Mouse (Mus musculus) frontal cortex, postnatal 14 days (tissue): Measurements from ENCODE around the gene Prr5.
A peak's percentile ranks its signal among the peaks of the same experiment; 100 is the strongest.
"Not testable (repeated sequence)": the region's sequence is repeated elsewhere in the genome, so short reads cannot be mapped to it uniquely, and the experiment has no call there.

ENCODE experiments used
- DNase-seq, 2 experiments: peaks; one replicate each; pipeline ENCODE4 v3.0.0; 2022; ENCODE audit warnings: low spot score in 2 of 2

The Prr5 gene

DNA sequence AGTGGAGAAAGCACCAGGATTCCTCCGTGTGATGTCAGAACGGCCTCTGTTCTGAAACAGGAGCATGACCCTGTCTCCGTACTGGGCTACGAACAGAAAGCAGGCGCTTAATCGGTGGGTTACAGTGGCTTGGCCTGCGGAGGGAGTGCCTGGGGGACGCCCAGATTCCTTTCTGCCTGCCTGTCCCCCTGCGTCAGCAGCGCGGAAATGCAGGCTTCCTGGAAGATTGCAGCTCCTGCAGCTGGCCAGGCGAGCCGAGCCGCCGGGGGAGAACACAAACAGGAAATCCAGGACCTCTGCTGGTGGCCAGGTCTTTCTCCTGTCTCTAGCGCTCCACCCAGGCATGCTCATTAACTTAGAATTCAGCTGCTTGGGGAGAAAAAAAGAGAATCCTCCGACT lies 45.3 kb downstream of the Prr5 start:
- no peak for DNase-seq

DNA sequence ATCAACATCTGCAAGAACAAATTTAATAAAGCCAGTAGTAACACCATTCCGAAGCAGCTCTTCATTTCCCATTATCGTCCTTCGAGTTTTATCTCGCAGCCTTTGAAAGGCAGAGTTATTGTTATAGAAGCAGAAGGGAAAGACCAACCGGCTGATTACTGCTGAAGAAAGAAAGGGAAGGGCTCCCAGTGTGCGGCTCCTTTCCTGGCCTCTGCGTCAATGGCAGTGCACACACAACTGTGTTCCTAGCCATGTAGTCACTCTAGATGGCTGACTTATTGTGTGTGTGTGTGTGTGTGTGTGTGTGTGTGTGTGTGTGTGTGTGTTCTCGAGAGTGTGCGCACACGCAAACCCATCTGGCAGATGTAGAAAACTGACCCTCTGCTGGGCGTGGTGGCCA lies 45.7 kb downstream of the Prr5 start:
- DNase-seq = no peak

DNA sequence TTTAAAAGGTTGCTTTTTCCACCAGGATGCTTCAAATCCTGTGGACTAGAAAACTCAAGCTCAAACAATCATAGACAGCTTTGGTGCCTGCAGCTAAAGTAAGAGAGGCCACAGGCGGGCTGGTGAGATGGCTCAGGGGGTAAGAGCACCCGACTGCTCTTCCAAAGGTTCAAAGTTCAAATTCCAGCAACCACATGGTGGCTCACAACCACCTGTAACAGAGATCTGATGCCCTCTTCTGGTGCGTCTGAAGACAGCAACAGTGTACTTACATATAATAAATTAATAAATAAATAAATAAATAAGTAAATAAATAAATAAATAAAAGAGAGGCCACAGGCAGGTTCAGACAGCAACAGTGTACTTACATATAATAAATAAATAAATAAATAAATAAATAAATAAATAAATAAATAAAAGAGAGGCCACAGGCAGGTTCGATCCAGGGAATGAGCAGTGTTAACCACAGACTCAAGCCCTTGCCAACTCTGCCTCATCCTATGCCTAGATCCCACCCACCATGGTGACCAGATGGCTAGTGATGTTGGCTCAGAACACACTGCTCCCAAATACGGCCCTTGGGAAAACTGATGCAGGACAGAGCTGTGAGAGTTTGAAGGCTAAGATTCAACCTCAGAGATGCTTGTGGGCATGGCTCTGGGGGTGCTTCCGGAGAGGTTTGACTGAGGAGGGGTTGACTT lies 48.3 kb downstream of the Prr5 start:
- not testable (repeated sequence) for DNase-seq

DNA sequence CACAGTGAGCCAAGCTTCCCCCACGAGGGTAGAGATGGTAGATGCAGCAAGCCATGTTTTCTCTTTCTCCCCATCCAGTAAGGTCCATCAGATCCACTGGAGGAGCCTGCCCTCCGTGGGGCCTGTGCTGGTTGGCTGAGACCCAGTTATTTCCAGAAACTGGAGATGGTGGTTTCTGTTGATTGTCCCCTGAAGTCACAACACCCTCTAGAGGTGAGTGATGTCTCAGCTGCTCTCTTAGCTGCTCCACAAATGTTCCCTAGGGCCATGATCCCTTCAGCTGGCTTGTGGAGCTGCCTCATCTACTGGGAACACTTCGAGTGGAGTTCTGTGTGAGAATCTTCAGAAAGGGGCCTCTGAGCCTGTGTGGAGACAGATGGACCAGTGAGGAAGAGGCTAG lies 49.4 kb downstream of the Prr5 start:
- DNase-seq = no peak

DNA sequence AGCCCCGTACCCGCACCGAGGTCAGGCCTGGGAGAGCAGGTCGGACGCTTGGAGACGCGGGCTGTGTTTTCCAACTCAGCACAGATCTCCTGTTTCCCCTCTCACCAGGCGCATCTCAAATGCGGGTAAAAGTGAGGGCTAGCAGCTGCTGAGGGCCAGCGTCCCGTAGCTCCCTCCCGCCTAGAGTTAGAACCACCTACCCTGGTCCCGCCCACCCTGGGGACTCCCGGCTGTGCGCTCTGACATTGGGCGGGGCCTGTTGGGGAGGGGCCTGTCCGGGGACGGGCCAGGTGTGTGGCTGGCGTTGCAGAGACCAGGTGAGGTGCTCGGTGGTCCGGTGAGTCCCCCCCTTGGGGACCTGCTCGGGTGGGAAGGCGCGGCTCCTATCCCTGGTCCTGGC lies 50.4 kb downstream of the Prr5 start, which contains the start of gene Arhgap8:
Gene Arhgap8, plus strand, starts transcription at position 262 of the 400 bp plus-strand sequence.
- DNase-seq = no peak

DNA sequence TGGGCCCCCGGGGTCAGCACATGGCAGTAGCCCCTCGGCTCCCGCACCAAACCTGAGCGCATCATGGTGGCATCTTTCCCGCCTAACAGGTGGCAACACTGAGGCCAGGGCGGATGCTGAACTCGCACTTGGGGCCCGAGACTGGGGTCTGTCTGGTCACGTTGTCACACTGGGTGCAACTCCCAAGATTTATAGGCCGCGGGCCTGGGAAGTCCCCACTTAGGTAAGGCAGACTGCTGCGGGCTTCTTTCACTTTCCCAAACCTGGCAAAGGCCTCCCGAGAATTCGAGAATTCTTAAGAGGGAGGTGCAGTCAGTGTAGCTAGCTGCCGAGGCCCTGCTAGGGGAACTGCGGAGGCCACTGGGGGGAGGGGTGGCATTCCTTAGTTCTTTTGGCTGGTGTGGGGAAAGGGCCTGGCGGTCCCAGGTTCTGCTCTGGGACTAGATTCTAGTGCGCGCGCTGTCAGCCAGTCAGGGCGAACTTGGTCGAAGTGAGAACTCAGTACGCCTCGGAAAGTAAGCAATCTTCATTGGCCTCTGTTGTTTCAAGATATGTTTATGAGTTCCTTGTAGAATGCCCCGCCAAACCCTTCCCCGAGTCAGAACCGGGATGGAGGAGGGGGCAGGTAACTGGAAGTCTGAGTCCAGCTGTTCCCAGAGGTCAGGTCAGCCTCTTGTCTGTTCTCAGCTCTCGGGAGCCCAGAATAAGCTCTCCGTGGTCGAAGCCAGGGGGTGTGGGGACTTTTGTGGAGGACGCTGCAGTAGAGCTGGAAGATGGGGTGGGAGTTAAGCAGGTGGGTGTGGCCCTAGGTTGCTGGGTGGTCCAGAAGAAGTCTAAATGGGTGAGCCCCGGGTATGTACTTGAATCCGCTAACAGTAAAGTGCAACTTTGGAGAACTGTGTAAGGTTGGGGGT lies 51.1 kb downstream of the Prr5 start:
- DNase-seq = no peak

DNA sequence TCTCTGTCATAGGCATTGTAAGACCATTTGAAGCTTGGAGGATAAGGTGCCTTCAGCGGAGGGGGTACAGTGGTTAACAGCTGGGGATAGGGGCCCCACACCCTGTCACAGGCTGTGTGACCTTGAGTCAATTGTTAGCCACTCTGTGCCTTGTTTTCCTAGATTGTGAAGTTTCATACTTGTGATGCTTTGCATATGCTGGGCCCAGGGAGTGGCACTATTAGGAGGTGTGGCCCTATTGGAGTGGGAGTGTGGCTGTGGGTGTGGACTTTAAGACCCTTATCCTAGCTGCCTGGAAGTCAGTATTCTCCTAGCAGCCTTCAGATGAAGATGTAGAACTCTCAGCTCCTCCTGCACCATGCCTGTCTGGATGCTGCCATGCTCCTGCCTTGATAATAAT lies 54.2 kb downstream of the Prr5 start:
- not testable (repeated sequence) for DNase-seq

DNA sequence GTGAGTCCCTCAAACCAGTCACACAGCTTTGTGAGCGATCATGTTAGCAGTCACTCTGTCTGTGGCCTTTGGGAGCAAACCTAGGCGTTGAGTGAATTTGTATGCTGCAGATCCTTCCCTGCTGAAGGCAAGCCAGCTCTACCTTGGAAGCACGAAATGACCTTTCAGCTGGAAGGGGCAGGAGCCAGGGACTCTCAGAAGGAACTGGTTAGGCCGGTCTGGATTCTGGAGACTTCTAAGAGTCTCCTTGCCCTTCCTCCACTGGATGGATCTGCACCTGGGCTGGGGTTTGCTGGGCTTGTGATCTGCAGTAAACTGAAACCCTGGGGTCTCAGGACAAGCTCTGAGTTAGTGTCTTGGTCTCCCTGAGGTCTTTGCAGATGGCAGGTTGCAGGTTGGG lies 54.8 kb downstream of the Prr5 start:
- DNase-seq = no peak

DNA sequence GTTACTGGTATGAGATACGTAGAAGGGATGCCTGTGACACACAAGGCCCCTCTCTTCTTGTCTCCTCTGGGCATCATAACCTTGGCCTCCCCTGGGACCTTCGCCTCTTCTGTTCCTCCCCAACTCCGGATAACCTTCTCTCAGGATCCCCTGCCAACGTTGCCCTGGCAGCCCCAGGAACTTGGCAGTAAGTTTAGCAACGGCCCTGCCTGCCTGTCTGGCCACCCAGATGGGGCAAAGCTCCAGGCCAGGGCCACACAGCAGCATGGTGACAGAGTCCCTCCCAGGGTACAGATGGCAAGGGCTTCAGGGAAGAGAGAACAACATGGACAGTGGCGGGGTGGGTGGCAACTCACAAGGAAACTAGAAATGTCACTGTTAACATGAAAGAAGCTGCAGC lies 60.3 kb downstream of the Prr5 start:
- DNase-seq = peak in 1 of 2 experiments; percentile 29

DNA sequence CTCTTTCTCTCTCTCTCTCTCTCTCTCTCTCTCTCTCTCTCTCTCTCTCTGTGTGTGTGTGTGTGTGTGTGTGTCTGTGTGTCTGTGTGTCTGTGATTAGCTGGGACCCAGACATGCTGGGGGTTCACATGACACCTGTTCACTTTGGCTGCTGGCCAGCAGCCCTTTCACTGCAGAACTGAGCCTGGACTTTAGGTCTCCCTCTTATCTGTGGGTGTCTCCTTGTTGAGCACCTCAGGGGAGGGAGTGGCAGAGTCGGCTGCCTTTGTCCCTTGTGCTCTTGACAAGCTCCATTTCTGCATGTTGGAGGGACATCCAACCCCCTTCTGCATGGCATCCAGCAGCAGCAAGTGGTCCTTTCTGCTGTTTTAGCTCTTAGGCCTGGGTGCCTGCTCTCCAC lies 61.5 kb downstream of the Prr5 start:
- DNase-seq = no peak

DNA sequence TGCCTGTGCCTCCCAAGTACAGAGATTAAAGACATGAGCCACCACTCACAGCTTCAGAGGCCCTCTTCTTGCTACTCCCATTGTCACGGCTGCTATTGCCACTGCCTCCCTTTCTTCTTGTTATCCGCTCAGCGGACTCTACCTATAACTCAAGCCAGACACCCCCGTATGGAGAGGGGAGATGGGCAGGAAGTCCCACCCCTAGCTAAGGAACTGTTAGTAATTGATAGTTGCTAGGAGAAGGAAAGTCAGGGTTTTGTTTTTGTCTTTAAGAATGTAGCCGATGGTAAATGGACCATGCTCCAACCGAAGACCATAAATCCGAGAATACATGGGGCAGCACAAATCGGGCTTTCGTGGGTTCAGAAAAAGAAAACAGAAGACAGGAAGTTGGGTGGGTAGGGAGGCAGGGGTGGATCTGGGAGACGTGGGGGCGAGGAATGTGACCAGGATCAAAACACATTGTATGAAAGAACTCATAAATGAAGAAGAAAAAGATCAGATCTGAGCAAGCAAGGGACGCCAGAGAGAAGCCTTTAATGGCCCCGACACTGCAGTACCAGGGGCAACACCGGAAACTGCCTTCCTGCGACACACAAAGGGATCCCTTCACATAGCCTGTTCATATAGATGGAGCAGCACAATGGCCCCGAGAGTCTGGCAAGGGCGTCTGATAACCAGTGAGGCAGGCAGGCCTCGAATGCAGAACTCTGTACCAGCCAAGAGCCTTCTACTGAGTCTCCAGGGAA lies 62.4 kb downstream of the Prr5 start:
- no peak for DNase-seq

DNA sequence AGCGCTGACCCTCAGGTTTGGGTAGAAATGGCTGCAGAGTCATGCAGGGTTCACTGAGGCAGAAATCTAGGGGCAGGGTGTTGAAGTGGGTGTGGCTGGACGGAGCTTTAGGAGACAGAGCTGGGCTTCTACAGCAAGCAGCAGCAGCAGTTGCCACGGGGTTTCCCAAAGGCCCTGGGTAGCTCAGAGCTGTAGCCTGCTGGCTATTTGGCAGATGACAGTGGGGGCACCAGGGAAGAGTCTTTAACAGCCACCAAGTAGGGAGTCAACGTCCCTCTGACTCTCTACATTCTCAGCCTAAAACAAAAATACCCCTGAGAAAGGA lies 63.0 kb downstream of the Prr5 start:
- no peak for DNase-seq

DNA sequence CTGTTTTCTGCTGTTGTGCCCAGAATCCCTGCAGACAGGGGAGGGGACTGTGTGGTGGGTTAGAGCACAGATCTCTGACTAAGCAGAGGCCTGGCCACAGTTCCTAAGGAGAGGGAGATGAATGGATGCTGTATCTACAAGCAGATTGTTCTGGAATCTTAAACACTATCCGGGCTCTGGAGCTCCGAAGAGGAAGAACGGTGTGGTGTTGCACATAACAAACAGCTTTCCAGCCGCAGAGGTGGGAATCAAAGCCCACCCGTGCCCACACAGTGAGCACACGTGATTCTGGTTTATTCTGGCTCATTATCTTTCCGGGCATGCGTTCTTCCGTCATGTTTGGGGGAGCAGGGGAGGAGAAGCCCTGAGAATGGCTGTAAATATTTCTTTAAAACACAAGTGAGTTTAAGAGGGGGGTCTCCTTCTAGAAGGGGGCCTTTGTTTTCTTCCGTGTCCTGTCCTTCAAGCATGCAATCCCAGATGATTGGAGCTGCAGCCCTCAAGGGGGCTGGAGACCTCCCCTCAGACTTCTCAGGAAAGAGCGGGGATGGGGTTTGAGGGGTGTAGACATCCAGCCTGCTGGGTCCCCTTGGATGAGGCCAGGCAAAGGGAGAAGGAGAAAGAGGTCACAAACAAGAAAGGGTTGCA lies 67.0 kb downstream of the Prr5 start:
- no peak for DNase-seq

DNA sequence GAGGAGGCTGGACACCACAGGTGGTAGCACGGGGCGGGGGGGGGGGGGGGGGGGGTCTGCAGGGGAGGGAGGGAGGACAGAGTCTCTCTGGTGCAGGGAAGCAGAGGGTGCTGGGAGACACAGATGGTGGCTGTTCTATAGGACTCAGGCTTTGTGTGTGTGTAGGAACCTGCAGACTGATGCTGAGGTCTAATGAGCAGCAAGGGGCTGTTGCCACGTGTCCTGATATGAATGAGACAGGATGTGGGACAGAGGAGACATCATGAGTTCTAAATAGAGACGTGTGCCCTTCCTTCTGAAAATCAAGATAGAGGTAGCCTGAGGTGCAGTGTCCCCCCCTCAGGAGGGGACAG lies 67.5 kb downstream of the Prr5 start:
- no peak for DNase-seq

DNA sequence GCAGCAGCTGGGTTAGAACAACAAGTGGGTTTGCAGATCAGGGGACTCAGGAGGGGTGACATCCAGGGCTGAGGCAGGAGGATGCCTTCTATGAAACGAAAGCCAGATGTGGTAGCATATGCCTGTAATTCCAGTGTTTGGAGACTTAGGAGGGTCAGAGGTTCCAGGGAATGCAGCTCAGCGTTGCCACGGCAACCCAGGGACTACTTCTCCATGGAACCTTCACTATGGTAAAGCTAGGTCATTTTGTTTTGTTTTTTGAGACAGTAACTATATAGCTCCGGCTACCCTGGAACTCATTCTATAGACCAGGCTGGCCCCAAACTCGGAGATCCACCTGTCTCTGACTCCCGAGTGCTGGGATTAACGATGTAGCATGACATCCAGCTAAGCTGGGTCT lies 68.8 kb downstream of the Prr5 start:
- no peak for DNase-seq

DNA sequence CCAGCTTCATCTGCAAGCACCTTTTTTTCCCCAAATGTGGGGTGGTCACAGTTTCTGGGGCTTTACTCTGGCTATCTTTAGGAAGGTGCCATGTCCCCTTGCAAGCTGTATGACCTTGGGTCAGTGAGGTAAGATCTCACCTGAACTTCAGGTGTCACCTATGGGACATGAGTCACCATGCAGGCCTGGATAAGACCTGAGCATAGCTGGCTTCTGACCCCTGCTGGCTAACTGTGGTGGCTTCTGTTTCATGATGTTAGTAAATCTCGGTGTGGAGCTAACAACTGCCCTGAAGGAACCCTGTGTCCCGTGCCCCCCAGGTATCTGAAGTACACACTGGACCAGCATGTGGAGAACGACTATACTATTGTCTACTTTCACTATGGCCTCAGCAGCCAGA lies 72.2 kb downstream of the Prr5 start:
- DNase-seq = no peak

DNA sequence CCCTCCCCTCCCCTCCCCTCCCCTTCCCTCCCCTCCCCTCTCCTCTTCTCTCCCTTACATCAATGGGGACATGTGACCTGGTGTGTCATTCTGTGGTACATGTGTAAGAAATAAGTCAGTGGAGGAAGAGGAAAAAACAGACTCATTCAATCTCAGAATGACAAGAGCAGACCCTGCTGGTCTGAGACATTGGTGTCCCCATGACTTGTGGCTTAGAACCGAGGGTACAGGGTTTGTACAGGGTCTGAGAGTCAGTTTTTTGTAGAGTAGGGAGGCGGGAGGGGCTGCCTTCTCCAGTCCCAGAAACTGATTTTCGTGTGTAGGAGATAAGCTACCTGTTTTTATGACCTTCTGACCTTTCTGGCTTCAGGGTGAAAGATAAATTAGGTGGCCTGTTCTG lies 73.9 kb downstream of the Prr5 start:
- no peak for DNase-seq

DNA sequence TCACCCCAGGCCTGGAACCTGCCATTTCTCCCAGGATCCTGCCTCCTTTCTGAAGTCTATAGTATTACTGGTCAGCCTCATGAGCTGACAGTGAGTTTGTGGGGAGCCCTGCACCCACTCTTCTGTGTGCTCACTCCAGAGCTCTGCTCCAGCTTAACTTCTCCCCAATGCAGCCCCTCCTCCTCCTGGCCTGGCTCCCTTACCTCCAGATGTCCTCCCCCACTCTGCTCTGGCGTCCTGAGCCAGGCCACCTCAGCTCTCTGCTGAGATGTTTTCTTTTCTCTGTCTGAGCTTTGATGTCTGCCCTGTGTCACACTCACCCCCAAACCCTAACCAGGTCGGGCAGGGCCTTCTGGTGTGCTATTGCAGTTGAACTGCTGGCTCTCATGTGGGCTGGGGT lies 74.9 kb downstream of the Prr5 start:
- no peak for DNase-seq

DNA sequence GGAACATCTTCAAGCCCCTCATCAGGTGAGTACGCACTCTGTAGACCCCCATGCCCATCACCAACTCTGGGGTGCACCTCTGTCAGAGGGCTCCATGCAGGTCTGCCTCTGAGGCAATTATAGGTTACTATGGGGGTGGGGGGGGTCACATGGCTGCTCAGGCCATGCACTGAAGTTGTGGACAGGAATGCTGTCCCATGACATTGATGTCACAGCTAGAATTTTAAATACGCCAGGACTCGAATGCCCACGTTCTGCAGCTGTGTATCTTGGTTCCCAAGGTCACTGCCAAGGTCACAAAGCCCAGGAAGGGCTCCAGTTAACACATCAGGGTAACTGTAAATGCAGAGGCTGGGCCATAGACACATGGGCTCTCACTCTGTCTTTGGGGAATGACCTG lies 76.4 kb downstream of the Prr5 start:
- no peak for DNase-seq
